Mouse (Mus musculus) kidney, adult 11 months (tissue): ENCODE measurements around the gene Hist3h2a.

ENCODE experiments used
- DNase-seq: peaks from one replicate; pipeline ENCODE4 v3.0.0; 2022

Hist3h2a gene

DNA sequence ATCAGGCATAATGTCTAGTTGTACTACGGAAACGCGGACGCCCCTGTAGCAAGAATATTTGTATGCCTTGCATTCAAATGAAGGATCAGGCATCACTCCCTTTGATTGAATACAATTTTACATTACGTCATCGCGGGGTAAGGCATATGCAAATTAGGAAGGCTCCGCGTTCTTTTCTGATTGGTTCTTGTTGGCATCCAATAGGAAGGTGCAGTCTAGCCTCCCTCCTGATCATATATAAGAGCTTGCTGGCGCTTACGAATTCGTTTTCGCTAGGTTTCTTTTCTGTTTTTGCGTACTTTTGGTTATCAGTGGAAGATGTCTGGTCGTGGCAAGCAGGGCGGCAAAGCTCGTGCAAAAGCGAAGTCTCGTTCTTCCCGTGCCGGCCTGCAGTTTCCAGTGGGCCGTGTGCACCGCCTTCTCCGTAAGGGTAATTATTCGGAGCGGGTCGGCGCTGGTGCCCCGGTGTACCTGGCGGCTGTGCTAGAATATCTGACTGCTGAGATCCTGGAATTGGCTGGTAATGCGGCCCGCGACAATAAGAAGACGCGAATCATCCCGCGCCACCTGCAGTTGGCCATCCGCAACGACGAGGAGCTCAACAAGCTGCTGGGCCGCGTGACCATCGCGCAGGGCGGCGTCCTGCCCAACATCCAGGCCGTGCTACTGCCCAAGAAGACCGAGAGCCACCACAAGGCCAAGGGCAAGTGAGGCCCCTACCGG is at the start of gene Hist3h2a, which contains the start of gene Trim17:
Gene Hist3h2a (plus strand): TSS at position 266 of the 723 bp plus-strand sequence.
Gene Trim17 (plus strand): TSS at position 266 of the 723 bp plus-strand sequence.
- peak; percentile 94 for DNase-seq

DNA sequence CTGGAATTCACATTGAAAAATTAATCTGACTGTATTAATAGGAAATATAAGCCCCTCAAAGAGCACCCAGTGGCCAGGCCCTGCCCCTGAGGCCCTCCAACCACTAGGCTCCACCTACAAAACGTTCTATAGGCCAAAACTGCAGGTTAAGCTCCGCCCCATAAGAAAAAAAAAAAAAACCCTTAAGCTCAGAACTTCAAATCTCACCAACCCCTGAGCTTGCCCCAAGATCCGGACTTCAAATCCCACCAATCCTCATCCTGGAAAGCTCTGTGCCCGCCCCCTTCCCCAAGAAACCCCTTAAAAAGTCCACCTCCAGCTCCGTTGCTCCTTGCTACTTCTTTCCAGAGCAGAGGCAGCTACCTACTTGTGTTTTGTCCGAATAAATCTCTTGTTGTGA is 49.6 kb upstream of the Hist3h2a start:
- peak; percentile 18 for DNase-seq

DNA sequence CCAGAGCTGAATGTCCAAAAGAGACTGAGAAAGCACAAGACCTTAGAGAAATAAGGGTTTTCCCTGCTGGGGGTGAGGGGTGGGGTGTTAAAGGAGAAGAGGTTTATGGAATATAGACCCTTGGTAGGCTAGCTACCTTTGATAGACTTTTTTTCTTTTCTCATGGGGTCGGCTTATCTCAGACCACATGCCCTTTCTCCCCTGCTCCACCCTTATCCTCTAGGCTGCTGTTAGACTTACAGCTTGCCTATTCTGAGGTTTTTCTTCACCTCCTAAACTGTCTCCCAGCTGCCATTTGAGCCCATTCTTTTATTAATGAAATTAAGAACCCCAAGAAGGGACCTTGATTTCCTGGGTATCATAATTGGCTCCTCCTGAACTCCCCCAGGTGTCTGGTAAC is 40.7 kb upstream of the Hist3h2a start:
- DNase-seq: no peak

DNA sequence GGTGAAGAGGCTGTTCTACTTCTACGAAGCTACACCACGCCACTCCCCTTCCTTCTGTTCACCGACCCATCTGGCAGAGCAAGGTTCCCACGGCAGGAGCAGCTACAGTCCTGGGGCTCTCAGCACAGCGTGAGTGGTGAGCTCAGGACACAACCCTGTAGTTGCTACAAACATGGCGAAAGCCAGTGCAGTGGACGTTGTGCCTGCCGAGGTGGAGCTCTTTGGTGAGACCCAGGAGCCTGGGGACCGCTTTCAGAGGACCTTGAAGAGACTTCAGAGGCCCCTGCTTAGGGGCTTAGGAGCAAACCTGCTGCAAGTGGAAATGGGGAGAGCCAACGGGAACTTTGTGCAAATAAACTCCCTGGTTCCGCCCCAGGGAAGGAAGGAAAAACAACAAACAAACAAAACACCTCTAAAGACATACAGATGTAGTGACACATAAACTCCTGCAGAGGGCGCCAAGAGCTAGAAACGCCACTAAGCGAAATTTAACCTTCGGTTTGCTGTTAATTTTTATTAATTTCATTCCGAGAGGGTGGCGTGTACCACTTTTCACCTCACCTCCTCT is 39.9 kb upstream of the Hist3h2a start:
- DNase-seq: no peak

DNA sequence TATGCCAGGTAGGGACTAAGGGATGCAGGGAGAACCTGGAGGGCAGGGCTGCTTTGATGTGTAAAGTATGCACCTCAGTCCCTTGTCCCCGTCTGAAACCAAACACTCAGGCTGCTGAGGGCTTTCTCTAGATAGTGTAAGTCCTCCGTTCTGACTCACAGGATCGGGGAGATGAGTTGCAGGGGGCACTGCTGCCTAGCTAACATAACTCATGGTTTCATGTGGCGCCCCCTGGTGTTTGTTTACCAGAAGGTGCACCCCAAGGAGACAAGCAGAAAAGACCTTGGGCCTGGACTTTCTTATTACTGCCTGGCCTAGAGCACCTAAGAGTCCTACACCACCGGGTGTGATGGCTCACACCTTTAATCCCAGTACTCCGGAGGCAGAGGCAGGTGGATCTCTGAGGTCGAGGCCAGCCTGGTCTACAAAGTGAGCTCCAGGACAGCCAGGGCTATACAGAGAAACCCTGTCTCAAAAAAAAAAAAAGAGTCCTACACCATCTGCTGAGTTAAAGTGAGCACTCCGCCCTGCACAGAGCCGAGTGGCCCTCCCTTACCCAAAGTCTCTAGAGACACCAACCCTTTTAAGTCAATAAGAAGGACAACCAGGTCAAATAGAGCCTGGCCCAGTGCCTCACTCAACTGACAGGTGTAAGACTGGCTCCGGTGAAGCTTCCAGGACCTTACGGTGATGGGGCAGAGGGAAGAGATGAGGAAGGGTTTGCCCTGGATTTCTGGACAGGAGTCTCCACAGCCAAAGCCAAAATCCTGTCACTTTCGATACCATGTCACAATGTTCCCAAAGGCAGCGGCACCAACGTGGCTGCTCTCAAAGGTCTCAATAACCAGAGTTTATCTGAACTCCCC is 37.4 kb upstream of the Hist3h2a start:
- DNase-seq: no peak

DNA sequence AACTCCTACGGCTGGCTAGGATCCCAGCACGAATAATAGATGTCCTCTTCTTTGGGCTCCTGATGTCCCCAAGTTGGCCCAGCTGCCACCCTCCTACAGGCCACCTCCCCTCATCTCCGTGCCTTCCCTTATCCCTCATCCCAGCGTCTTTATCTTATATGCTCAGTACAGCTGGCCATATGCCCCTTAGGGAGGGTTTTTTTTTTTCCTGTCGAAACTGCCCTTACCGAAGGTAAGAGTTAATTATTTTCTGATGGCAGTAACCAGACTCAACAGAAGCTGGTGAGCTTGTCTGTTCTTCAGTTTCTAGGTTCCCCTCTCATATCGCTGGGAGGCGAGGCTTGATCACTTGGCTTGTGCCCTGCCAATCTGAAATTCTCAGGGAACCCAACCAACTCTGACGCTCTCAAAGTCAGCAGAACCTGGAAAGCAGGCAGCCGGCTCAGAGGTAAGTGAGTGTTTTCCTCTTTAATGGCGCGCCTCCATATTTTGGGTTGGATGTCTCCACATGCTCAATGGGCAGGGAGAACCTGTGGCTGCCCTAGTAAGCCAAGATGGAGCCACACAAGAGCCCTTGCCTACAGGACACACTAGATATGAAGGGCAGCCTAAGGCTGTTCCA is 36.6 kb upstream of the Hist3h2a start, which contains the start of gene Btnl10:
Gene Btnl10 (plus strand): TSS at position 164 of the 622 bp plus-strand sequence.
- DNase-seq: no peak

DNA sequence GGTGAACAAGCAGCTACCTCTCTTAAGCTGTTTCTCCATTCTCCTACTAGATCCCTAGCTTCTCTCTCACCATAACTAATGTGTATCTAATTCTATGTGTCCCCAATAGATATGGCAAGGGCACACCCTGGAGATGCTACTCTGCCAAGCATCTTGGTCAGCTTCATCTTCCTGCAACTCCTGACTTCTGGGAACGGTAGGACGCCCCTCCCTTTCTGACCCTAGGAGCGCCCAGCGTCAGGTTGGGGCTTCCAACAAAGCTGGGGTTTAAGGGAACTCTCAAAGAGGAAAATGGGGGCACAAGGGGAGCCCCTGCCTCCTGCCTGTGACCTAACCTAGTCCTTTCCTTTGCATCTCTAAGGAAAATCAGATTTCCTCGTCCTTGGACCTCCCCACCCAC is 35.7 kb upstream of the Hist3h2a start:
- DNase-seq: no peak

DNA sequence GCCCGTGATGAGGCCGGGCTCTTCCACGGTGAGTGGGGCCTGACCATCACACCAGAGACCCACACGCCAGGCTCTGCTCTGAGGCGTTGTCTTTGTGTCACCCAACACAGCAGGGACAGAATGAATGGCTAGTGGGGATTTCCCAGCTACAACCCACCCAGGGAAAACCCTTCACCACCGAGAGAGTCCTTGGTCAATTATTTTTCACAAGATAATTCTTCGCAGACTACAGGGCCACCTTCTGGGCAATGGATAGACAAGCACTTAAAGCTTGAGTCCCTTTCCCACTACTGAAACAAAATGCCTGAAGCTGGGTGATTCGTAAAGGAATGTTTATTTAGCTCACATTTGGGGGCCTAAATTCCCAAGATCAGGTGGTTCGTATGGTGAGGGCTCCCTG is 32.1 kb upstream of the Hist3h2a start:
- DNase-seq: no peak

DNA sequence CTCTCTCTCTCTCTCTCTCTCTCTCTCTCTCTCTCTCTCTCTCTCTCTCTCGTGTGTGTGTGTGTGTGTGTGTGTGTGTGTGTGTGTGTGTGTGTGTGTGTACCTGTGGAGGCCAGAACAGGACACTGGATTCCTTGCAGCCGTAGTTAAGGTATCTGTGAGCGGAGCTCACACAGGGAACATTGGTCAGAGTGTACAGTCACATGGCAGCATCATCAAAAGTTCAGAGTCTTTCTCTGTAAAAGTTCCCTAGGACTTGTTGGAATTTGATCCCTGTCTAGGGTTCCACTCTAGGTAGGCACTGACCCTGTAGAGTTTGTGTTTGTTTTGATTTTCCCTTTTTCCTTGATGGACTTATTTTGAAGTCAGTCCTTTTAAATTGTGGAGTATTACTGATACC is 27.8 kb upstream of the Hist3h2a start:
- DNase-seq: peak; percentile 67

DNA sequence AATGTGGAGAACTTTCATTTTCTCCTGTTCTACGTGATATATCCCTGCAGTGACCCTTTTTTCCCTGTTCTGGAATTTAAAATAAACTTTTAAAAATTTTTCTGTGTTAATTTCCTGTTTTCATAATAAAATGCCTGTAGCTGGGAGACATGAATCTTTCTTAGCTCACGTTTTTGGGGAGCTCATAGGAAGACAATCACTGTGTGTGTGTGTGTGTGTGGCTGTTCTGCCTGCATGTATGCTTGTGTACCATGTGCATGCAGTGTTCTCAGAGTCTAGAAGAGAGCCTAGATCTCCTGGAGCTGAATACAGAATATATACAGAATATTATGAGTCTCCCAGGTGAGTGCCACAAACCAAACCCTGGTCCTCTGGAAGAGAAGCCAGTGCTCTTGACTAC is 27.4 kb upstream of the Hist3h2a start:
- DNase-seq: no peak

DNA sequence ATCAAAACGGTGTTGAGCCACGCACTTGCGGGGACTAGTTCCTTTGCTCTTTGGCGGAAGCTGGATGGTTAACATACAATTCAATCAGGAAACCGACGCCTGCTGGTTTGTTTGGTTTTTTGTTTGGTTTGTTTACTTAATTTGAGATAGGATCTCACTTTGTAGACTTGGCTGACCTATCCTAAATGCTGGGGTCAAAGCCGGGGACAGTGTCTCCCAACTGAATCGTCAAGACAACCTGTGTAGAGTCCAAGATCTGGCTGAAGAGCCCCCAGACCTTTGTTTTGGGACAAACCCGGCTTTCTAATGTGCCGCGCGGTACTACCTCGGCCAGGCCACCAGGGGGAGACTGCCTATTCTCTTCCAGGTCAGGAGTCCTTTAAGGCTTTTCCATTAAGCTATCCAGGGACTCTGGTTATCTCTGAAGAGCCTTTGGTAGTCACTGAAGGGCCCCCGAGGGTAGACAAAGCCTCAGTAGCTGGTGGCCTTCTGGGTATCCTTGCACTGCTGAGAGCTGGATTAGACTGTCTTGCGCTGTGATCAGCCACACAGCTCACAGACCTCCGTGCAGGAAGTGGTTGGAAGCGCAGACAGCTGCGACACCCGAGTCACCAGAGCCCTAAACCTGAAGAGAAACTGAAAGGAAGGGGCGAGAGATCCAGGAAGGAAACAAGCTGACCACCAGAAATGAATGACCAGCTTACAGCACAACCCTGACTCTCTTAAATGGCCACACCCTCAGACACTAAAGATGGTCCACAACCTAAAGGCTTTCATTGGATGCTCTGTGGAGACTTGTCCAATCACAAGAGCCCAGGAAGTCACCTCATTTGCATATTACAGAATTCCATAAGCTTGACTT is 26.5 kb upstream of the Hist3h2a start:
- DNase-seq: peak; percentile 55

DNA sequence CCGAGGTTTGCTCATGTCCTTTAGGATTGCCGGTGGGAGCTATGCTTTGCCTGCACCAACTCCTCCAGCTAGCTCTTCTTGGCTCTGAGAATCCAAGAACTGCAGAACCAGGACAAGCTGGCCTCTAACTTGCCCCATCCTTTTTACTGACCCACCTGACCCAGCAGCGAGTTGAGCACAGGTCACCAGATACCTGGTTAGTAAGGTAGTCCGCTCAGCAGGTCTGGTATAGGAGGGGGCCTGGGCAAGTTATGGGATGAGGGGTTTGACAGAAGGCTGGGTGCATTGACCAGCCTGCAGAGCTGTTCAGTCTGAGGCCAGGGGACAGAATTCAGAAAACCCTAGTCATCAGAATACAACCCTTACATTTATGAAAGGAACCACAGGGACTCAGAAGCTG is 25.4 kb upstream of the Hist3h2a start:
- DNase-seq: no peak

DNA sequence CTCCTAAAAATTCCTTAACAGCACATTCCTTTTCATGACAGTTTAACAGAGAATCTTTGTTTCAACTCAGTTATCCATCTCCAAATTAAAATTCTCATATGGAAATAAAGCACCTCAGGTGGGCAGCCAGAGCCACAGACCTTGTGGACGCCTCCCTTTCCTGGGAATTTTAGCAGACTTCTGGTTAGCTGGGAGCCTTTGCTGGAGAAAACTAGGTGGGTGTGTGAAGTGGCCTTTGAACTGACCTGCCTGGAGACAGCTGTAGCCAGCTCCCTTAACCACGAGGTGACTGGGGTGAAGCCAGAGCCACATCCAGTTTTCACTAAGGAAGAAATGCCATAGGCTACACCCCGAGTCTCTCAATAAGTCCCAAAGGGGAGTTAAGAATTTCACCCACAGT is 24.8 kb upstream of the Hist3h2a start:
- DNase-seq: peak; percentile 59

DNA sequence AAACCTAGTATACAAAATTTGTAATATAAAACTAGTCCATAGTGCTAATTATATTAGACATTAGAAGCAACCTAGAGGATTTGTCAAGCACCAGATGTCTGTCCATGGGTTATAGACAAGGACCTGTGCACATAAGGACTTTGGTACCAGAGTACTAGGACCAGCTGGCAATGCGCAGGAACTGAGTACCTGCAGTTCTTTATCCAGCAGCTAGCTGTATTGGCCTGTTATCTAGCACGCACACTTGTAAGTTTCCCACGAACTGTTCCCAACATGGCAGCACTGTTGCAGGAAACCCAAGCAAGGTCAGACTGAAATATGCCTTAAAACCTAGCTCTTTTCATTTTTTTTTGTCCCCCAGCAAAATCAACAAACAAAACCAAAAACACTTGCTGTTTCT is 24.2 kb upstream of the Hist3h2a start:
- DNase-seq: no peak

DNA sequence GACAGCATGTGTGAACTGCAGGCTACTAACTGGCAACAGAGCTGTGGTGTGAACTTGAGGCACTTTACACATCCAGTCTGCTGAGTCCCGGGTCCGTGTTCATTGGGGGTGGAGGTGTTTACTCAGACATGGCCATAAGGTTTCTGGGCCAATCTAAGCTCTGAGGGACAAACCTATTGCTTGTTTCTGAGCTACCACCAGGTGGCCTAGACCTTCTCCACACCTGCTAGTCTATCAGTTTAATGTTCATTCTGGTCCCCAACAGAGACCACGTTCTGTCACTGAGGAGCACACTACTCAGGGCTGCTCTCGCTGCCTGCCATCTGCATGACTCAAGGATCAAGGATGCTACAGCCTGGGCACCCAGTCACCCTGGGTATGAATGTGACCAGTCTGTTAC is 22.9 kb upstream of the Hist3h2a start:
- no peak for DNase-seq

DNA sequence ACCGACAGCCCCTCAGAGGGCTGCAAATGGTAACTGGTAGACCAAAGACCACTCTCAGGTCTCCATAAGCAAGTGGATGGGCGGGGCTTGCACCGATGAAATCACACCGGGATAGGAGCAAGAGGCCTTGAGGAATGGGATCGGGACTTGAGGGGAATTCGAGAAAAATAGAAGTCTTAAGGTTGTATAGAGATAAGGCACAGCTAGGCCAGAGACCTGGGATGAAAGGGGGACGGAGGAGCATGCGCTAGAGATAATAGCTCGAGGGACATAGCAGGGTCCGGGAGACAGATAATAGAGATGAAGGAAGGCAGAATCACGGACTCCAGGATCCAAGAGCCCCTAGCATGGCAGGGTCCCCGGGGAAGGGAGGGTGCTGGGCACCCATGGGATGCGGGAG is 16.6 kb upstream of the Hist3h2a start:
- no peak for DNase-seq

DNA sequence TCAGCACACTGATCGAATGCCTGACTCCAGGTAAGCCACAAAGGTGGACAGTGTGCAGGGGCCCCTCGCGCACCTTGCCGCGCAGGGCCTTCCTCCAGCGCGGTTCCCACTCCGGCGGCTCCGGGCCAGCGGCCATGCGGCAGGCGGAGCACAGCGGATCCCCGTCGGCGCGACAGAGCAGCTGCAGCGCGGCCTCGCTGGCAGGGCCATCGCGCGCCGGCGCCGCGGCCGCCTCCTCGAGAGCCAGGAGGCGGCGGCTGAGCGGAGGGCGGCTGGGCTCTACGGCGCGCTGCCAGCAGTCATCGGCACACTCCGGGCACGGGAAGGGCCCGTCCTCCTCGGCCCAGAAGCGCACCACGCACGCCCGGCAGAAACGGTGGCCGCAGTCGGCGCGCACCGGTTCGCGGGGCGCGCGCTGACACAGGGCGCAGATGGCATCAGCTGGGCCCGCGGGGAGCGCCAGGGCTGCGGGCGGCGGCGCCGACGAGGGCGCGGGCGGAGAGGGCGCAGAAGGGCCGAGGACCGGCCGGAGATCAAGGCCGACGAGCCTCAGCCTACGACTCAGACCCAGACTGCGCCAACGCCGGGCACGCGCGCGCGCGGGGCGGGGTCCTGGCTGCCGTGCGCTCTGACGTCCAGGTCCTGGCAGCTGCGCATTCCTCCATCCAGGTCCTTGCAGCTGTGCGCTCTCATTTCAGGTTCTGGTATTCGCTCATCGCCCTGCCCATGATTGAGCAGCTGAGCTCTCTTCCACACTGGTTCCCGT is 16.0 kb upstream of the Hist3h2a start, which contains the start of gene Rnf187:
Gene Rnf187 (minus strand): TSS at position 595 of the 766 bp plus-strand sequence.
- DNase-seq: peak; percentile 92

DNA sequence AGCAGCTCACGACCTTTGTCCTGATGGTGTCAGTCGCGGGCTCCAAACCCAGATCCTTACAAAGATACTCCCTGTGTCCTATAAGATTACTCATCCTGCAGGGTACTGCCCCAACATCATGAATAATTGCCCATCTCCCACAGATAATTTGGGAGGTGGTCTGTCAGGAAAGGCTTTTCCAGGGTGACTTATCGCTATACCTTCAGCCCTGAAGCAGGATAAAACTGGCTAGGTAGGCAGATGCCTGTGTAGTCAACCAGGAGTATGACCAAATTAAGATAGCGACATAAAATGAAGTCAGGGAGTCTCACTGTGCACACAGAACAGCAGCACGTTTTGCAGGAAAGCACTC is 15.4 kb upstream of the Hist3h2a start:
- no peak for DNase-seq

DNA sequence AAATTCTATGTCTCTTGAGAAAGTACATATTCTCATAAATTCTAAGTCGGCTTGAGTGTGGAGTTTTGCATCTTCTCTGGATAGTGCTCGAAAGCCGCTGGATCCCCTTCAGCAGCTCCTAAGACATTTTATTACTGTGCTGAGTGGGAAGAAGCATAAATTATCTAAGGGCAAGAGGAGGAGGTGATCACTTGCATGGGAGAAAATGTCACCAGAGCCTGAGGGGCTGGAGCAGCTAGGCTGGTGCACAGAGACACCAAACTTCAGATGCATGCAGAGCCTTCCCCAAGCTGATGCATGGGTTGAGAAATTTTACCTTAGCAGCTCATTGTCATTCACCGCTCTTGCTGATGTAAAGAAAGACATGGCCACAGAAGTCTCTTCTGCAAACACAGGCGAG is 10.3 kb upstream of the Hist3h2a start:
- no peak for DNase-seq

DNA sequence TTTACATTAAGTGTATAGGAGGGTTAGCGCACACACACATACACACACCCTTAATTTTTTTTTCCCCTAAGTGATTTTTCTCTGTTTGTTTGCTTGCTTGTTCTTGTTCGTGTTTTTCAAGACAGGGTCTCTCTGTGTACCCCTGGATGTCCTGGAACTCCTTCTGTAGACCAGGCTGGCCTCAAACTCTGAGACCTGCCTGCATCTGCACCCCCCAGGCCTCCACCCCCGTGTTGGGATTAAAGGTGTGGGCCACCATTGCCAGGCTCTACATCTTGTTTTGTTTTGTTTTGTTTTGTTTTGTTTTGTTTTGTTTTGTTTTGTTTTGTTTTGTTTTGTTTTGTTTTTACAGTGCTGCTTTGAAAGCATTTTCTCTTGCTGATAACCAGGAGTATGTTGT is 7.2 kb upstream of the Hist3h2a start:
- no peak for DNase-seq

DNA sequence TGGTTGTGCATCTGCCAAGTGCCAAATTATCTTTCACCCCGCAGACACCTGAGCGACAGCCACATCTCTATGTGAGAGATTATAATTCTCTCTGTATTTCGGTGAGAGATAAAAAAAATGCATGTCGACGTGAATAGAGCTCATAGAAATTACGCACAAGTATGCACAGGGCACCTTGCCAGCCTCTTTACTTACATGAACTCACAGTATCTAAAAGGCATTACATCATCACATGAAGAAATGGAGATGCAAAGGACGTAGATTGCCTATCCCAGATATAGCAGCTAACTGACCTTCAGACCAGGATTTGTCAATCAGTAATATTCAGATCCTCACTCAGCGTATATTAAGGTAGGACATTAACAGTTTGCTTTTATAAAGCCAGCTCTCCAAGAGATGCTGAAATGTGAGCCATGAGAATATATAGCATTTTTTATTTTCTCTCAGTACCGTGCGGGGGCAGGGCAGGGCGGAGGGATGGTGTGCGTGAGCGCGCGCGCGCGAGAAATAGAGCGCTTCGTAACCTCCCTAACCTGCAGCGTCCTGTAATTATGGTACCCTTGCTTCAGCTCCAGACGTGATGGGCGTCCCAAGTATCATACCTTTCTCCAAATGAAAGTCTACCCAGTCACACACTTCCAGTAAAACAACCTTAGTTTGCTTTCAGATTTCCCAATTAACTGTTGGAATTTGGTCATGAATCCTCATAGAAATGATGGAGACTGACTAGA is 6.5 kb upstream of the Hist3h2a start:
- DNase-seq: no peak
